ENCODE assay signal across 28 mouse cellular contexts in the genomic region with DNA sequence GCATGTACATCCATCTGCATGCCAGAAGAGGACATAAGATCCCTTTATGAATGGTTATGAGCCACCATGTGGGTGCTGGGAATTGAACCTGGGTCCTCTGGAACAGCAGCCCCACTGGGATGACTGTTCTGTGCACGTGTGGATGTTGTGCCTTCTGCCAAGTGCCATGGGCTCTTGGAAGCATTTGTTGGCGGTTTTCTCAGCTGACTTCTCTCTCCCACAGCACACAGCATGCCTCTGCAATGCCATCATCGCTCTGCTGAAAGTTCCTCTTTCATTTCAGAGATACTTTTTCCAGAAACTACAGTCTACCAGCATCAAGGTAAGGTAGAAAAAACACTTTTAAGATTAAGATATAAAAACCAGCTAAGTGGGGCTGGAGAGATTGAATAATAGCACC. TPM values are rescaled to one million over a fixed set of nuclear protein-coding genes. Genes with fewer than 3 reads are reported as not detected.
DNase-seq lines count a peak whose midpoint lies in the region; ATAC-seq lines count a peak whose summit lies in the region.
"Had no signal": no experiment of that assay in that cellular context is flagged by ENCODE, and none has a peak within 500 bp of the region (broad histone marks: within the 10 kb centered on the region; RNA-seq: fewer than 3 reads in every experiment).

No protein-coding gene starts in this region.

- ATAC-seq in heart, embryonic 13.5 days (ENCODE audit: extremely low read depth, insufficient number of reproducible peaks, low FRiP score, low TSS enrichment) = no peak
- no peak for ATAC-seq in heart, embryonic 16.5 days (replicated peaks; ENCODE audit: extremely low read depth, insufficient read depth, low FRiP score)
- ATAC-seq in heart, embryonic 11.5 days (replicated peaks; ENCODE audit: insufficient number of reproducible peaks, low FRiP score, low TSS enrichment) = no peak
- ATAC-seq: activated CD4-positive, CD25-positive, alpha-beta regulatory T cell, adult 4 months; forebrain, embryonic 13.5 days; forebrain, embryonic 16.5 days; hindbrain, postnatal 0 days; inflammation-experienced regulatory T-cells, adult 6 months; intestine, embryonic 16.5 days had no signal

- peak overlapping the region; percentile 75 for H3K27ac ChIP-seq in heart, embryonic 13.5 days (replicated peaks)
- peak overlapping the region; percentile 64 for H3K27ac ChIP-seq in heart, embryonic 16.5 days (ENCODE audit: low read length)
- no peak overlapping the region for H3K27ac ChIP-seq in heart, embryonic 11.5 days (ENCODE audit: low read depth, low read length)
- H3K27ac ChIP-seq: forebrain, embryonic 10.5 days; forebrain, embryonic 13.5 days; hindbrain, embryonic 14.5 days; hindbrain, postnatal 0 days had no signal

- no peak overlapping the region for H3K4me2 ChIP-seq in heart, embryonic 13.5 days
- no peak overlapping the region for H3K4me2 ChIP-seq in heart, embryonic 16.5 days (ENCODE audit: low read depth, low read length)
- no peak overlapping the region for H3K4me2 ChIP-seq in heart, embryonic 11.5 days
- H3K4me2 ChIP-seq: forebrain, embryonic 13.5 days; heart, embryonic 12.5 days; hindbrain, embryonic 14.5 days had no signal

- no peak overlapping the region for H3K4me3 ChIP-seq in heart, embryonic 13.5 days
- H3K4me3 ChIP-seq in heart, embryonic 16.5 days (ENCODE audit: low read length) = no peak overlapping the region
- H3K4me3 ChIP-seq in heart, embryonic 11.5 days (ENCODE audit: low read depth, low read length) = no peak overlapping the region
- H3K4me3 ChIP-seq: forebrain, embryonic 10.5 days; forebrain, embryonic 13.5 days; heart, embryonic 12.5 days had no signal

- intact Hi-C loops in heart, postnatal 36 days (cut with DNase I) = no loop called here
- intact Hi-C loops in left cerebral cortex, postnatal 36 days (cut with DNase I) = no loop called here

- H3K36me3 ChIP-seq in heart, embryonic 13.5 days = peaks cover 99% of the 10 kb centered on the region
- peaks cover 78% of the 10 kb centered on the region for H3K36me3 ChIP-seq in heart, embryonic 16.5 days (ENCODE audit: control insufficient read depth, insufficient read depth)
- peaks cover 69% of the 10 kb centered on the region for H3K36me3 ChIP-seq in heart, embryonic 11.5 days (ENCODE audit: control insufficient read depth, insufficient read depth, low read length)

- no peaks in the 10 kb centered on the region for H3K9me3 ChIP-seq in heart, embryonic 13.5 days
- H3K9me3 ChIP-seq in heart, embryonic 16.5 days (replicated peaks; ENCODE audit: control insufficient read depth, low read length) = no peaks in the 10 kb centered on the region
- H3K9me3 ChIP-seq in heart, embryonic 11.5 days (replicated peaks; ENCODE audit: control insufficient read depth, low read length) = no peaks in the 10 kb centered on the region
- H3K9me3 ChIP-seq: forebrain, embryonic 10.5 days; forebrain, embryonic 13.5 days; G1E; heart, embryonic 12.5 days had no signal

- DNase-seq in heart, postnatal 36 days = no peak
- peak; percentile 12 for DNase-seq in MEL-GATA-1-ER (ENCODE audit: extremely low read depth, low read depth)
- no peak for DNase-seq in left cerebral cortex, postnatal 36 days (ENCODE audit: low spot score in 2 of 2)
- no peak for DNase-seq in urinary bladder, adult 18-20 months (ENCODE audit: low spot score in 2 of 2)
- DNase-seq: adrenal gland, postnatal 10 days; adrenal gland, postnatal 36 days; B cell, adult 2 months; cerebellum, adult 18-20 months; cerebellum, adult 9-10 months; cerebellum, postnatal 14 days; gastrocnemius, postnatal 10 days; gastrocnemius, postnatal 36 days; heart, postnatal 4 days; kidney, adult 18-20 months had no signal

- H3K27me3 ChIP-seq in heart, embryonic 13.5 days (replicated peaks) = no peaks in the 10 kb centered on the region
- H3K27me3 ChIP-seq in heart, embryonic 16.5 days (ENCODE audit: control insufficient read depth, insufficient read depth, low read length) = no peaks in the 10 kb centered on the region
- H3K27me3 ChIP-seq in heart, embryonic 11.5 days (ENCODE audit: control insufficient read depth, insufficient read depth, low read length) = no peaks in the 10 kb centered on the region
- H3K27me3 ChIP-seq: CH12.LX; forebrain, embryonic 13.5 days; heart, embryonic 12.5 days had no signal

- no peak overlapping the region for H3K9ac ChIP-seq in heart, embryonic 13.5 days
- H3K9ac ChIP-seq in heart, embryonic 16.5 days (ENCODE audit: low read length) = no peak overlapping the region
- no peak overlapping the region for H3K9ac ChIP-seq in heart, embryonic 11.5 days (ENCODE audit: low read depth, low read length)
- H3K9ac ChIP-seq: forebrain, embryonic 13.5 days; heart, embryonic 12.5 days; hindbrain, embryonic 14.5 days had no signal

- WGBS in heart, embryonic 13.5 days = 61% methylated on average over 3 of the region's 3 CpGs
- WGBS in heart, embryonic 16.5 days = 68% methylated on average over 3 of the region's 3 CpGs
- 88% methylated on average over 3 of the region's 3 CpGs for WGBS in heart, embryonic 11.5 days (ENCODE audit: insufficient replicate concordance)

- peaks cover 13% of the 10 kb centered on the region for H3K4me1 ChIP-seq in heart, embryonic 13.5 days
- H3K4me1 ChIP-seq in heart, embryonic 16.5 days (ENCODE audit: control insufficient read depth, insufficient read depth, low read length) = peaks cover 9% of the 10 kb centered on the region
- no peaks in the 10 kb centered on the region for H3K4me1 ChIP-seq in heart, embryonic 11.5 days (ENCODE audit: control insufficient read depth, insufficient read depth, low read length)
- H3K4me1 ChIP-seq: forebrain, embryonic 10.5 days; forebrain, embryonic 13.5 days had no signal

RNA-seq across cellular contexts. Expression of gene Ints7, which starts 42.2 kb away (rescaled TPM):
- polyA plus RNA-seq in heart, embryonic 13.5 days (2015; fragmentation: Nextera tagmentation; extraction: Ambion mirVana) = 34.1 and 37.2 TPM in 2 replicates
- 10 to 100 TPM; 10.4 to 11.4 TPM for total RNA-seq in heart, postnatal 36 days (2021)
- polyA plus RNA-seq in heart, embryonic 16.5 days (2015; fragmentation: Nextera tagmentation; extraction: Ambion mirVana) = 34.1 and 35.4 TPM in 2 replicates
- polyA plus RNA-seq in heart, embryonic 11.5 days (2014; fragmentation: Nextera tagmentation; extraction: Ambion mirVana) = 38.5 and 40.4 TPM in 2 replicates
- 10 to 100 TPM; 32.6 to 40.9 TPM for total RNA-seq in left cerebral cortex, postnatal 36 days (2021)

RNA-seq across cellular contexts. Expression of gene Dtl, which starts 42.2 kb away (rescaled TPM):
- polyA plus RNA-seq in heart, embryonic 13.5 days (2015; fragmentation: Nextera tagmentation; extraction: Ambion mirVana) = 29.3 and 31.2 TPM in 2 replicates
- under 1 TPM; 0.19 to 0.31 TPM for total RNA-seq in heart, postnatal 36 days (2021)
- polyA plus RNA-seq in heart, embryonic 16.5 days (2015; fragmentation: Nextera tagmentation; extraction: Ambion mirVana) = 23.9 and 26.9 TPM in 2 replicates
- 37.0 and 39.9 TPM in 2 replicates for polyA plus RNA-seq in heart, embryonic 11.5 days (2014; fragmentation: Nextera tagmentation; extraction: Ambion mirVana)
- 1 to 10 TPM; 6.3 to 7.6 TPM for total RNA-seq in left cerebral cortex, postnatal 36 days (2021)
